Mouse (Mus musculus) testis, adult 2 months (tissue): ENCODE results near the gene Tmem98.

Experiments
- CTCF ChIP-seq: fragments of 200-500 bp; IDR thresholded peaks from 2 replicates; pipeline ENCODE4 v1.5.1; 2012; ENCODE audit warnings: low read depth, mild to moderate bottlenecking, inconsistent platforms, low read length, moderate library complexity; ENCODE audit not compliant: control insufficient read depth, insufficient read depth, insufficient replicate concordance
- POLR2A ChIP-seq: fragments of 200-500 bp; IDR thresholded peaks from 2 replicates; pipeline ENCODE4 v1.6.1; 2012; ENCODE audit warnings: low read depth, mild to moderate bottlenecking, inconsistent platforms, low read length, moderate library complexity; ENCODE audit not compliant: control insufficient read depth

DNA sequence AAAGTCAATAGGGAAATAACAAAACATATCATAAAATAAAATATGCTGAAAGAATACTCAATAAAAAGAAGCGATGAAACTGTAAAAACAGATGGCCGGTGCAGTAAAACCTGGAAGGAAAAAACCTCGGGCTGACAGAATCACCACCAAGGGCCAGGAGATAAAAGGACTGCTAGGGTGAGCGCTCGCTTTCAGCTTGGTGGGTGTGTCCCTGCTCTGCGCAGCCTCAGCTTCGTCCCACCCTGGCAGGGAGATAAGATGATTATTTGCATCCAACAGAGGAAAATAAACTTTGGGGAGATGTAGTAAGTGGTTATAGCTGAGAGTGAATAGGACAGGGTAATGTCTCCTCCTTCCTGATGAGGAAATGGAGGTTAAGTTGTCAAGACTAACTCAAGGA, 44.9 kb downstream of the Tmem98 start:
- no peak for TF ChIP-seq POLR2A
- TF ChIP-seq CTCF, result no peak
